Mouse (Mus musculus) G1E (cell line): ENCODE data around the gene Pkn3. TPM values are rescaled to one million over a fixed set of nuclear protein-coding genes. Genes with fewer than 3 reads are reported as not detected.
A peak's percentile ranks its signal among the peaks of the same experiment; 100 is the strongest.
"Not testable (repeated sequence)": the region's sequence is repeated elsewhere in the genome, so short reads cannot be mapped to it uniquely, and the experiment has no call there.

Experiments
- ATAC-seq: 2 replicates; pipeline ENCODE4 v1.8.0; 2016; ENCODE audit warnings: mild to moderate bottlenecking; ENCODE audit not compliant: insufficient number of reproducible peaks, poor library complexity, low FRiP score, severe bottlenecking; ENCODE audit errors: extremely low read depth
- DNase-seq: peaks from one replicate; pipeline ENCODE4 v3.0.0; 2012; ENCODE audit warnings: low spot score
- H3K27me3 ChIP-seq: 2 replicates; pipeline ENCODE4 v1.6.1; 2012; ENCODE audit warnings: mild to moderate bottlenecking, low read length, inconsistent platforms; ENCODE audit not compliant: insufficient read depth
- H3K36me3 ChIP-seq: replicated peaks from 2 replicates; pipeline ENCODE3; 2012; ENCODE audit warnings: mild to moderate bottlenecking, inconsistent platforms
- H3K4me1 ChIP-seq: 2 replicates; pipeline ENCODE4 v1.6.1; 2012; ENCODE audit warnings: low read depth, low read length, inconsistent platforms, mixed read lengths; ENCODE audit not compliant: insufficient read depth
- H3K4me3 ChIP-seq: 2 replicates; pipeline ENCODE4 v1.5.1; 2012; ENCODE audit warnings: low read depth, mild to moderate bottlenecking, inconsistent platforms, low read length, moderate library complexity, mixed read lengths
- H3K9me3 ChIP-seq: replicated peaks from 2 replicates; pipeline ENCODE4 v1.6.1; 2012; ENCODE audit warnings: inconsistent platforms
- CTCF ChIP-seq: IDR thresholded peaks from 2 replicates; pipeline ENCODE4 v1.5.1; 2012; ENCODE audit warnings: low read depth, low read length, inconsistent platforms, mixed read lengths
- GATA1 ChIP-seq: IDR thresholded peaks from 2 replicates; pipeline ENCODE4 v1.6.1; 2012; ENCODE audit warnings: borderline replicate concordance, low read length, inconsistent platforms, mixed read lengths
- GATA2 ChIP-seq: IDR thresholded peaks from 2 replicates; pipeline ENCODE4 v1.6.1; 2012; ENCODE audit warnings: low read depth, low read length, inconsistent platforms, borderline replicate concordance
- POLR2AphosphoS5 ChIP-seq: IDR thresholded peaks from 2 replicates; pipeline ENCODE4 v1.6.1; 2012; ENCODE audit warnings: low read depth, low read length, inconsistent platforms; ENCODE audit not compliant: insufficient replicate concordance
- TAL1 ChIP-seq: conservative IDR thresholded peaks from 2 replicates; pipeline ENCODE4 v1.6.1; 2012; ENCODE audit warnings: low read depth, low read length, inconsistent platforms, mixed read lengths
- polyA plus RNA-seq: library from polyadenylated mRNA; stranded (reverse); fragments of >175 nt; gene quantifications from 2 replicates; pipeline ENCODE4 v1.2.3, GENCODE M21; 2012
- total RNA-seq, 2 experiments: library from RNA; stranded (forward) in 1 of 2; stranded (reverse) in 1 of 2; fragments of 200-1000 nt in 1 of 2; fragments of >200 nt in 1 of 2; fragmentation: Nextera tagmentation in 1 of 2; gene quantifications; 2 replicates each; pipeline ENCODE4 v1.2.3; 2014 to 2017

The Pkn3 gene
- total and polyA plus RNA-seq, 3 experiments = 2.4 to 14.5 (median 4.5) TPM

DNA sequence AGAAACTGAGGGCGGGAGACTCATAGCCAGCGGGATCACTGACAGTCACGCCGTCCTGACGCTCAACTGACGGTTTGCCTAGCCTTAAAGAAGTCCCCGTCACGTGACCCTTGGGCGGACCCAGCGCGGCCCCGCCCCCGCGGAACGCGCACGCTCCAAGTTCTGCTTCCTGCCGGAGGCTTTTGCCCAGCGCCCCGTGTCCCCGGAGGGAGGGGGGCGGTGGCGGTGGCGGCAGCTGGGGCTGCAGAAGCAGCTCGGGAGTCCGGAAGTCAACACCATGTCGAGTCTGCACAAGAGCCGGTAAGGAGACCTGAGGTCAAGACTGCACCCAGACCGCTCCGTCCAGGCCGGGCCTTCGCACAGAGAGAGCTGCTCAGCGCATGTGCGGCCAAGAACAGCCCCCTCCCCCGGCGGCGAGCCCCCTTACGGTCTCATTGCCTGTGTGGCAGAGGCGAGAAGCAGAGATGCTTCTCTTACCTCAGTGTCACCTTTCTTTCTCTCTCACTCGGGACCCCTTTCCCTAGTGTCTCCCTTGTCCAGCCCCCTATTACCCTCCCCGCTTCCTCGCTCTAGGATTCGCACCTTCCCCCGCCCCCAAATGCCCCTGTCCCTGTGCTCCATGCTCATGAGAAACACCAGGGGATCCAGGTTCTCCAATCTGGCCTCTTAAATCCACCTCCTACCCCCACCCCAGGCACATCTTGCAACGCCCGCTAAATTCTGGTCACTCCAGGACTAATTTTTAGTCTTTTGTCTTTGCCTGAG lies 56.3 kb downstream of the Pkn3 start, which contains the start of gene Tbc1d13:
Gene Tbc1d13 (plus strand): TSS at position 134 of the 765 bp plus-strand sequence.
- Histone ChIP-seq H3K27me3 (no peaks in the 10 kb centered on the region), H3K36me3 (peaks cover 38% of the 10 kb centered on the region), H3K4me3 (peak within 1 kb of the TSS; percentile 98), H3K9me3 (peaks cover 5% of the 10 kb centered on the region), H3K4me1 (peaks cover 48% of the 10 kb centered on the region)
- peak; percentile 75 for ATAC-seq
- DNase-seq = peak; percentile 95
- no peak for TF ChIP-seq POLR2AphosphoS5
- no peak for TF ChIP-seq CTCF
- no peak for TF ChIP-seq GATA2
- no peak for TF ChIP-seq TAL1
- TF ChIP-seq GATA1 = no peak

- TF ChIP-seq POLR2AphosphoS5 (no peak), TAL1 (no peak), CTCF (no peak), GATA2 (no peak), GATA1 (no peak)
- Histone ChIP-seq H3K36me3 (peaks cover 42% of the 10 kb centered on the region), H3K27me3 (no peaks in the 10 kb centered on the region), H3K4me1 (peaks cover 48% of the 10 kb centered on the region), H3K4me3 (peak overlapping the region; percentile 98), H3K9me3 (peaks cover 5% of the 10 kb centered on the region)
- no peak for ATAC-seq
- DNase-seq = no peak
Measured at GRCm38 (mm10) chr2:30134378-30134711, 56.9 kb downstream of the Pkn3 start.

DNA sequence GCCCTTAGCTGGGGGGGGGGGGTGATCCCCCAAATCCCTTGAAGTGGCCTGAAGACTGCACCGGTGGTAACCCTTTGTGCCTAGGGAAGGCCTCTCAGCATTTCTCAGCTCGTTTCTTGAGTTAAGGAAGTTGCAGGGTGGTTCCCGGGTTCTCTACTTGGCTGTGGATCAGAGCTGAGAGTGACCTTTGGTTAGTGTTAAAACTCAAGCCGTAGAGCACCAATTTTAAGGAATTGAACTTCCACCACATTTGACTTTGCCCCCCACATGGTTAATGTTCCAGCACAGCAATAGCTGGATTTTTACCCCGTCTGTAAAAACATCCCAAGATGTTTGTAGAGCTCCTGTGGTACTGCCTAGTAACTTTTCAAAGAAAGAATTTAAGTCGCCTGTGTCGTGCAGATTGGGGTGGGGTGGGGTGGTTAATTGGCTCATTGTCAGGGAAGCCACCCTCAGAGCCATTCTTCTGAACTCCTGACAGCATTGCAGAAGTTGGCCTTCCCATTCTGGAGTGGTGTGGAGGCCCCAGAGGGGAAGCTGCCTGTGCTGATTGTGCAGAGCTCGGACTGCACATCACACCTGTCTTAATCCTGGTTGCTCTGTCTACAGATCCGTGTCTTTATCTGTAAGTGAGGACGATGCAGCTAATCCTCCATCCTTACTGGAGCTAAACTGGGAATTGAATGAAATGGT lies 57.6 kb downstream of the Pkn3 start:
- no peak for TF ChIP-seq GATA1
- no peak for TF ChIP-seq CTCF
- TF ChIP-seq TAL1 = no peak
- no peak for TF ChIP-seq POLR2AphosphoS5
- no peak for TF ChIP-seq GATA2
- Histone ChIP-seq H3K4me1 (peaks cover 48% of the 10 kb centered on the region), H3K36me3 (peaks cover 46% of the 10 kb centered on the region), H3K4me3 (peak overlapping the region; percentile 98; the same call in 1 of the 2 replicates), H3K27me3 (no peaks in the 10 kb centered on the region), H3K9me3 (peaks cover 3% of the 10 kb centered on the region)
- ATAC-seq = no peak
- DNase-seq = no peak

- DNase-seq = no peak
- no peaks in the 10 kb centered on the region; the same call in 1 of the 2 replicates for H3K9me3 ChIP-seq
- H3K36me3 ChIP-seq = peaks cover 60% of the 10 kb centered on the region
- H3K4me3 ChIP-seq = no peak overlapping the region; the same call in 1 of the 2 replicates
- H3K27me3 ChIP-seq = no peaks in the 10 kb centered on the region
- ATAC-seq = no peak
- H3K4me1 ChIP-seq = peaks cover 48% of the 10 kb centered on the region
- TF ChIP-seq TAL1 = no peak
- TF ChIP-seq GATA1 = no peak
- no peak for TF ChIP-seq CTCF
- TF ChIP-seq POLR2AphosphoS5 = no peak
- no peak for TF ChIP-seq GATA2
Measured at GRCm38 (mm10) chr2:30136458-30136857, 59.0 kb downstream of the Pkn3 start.

DNA sequence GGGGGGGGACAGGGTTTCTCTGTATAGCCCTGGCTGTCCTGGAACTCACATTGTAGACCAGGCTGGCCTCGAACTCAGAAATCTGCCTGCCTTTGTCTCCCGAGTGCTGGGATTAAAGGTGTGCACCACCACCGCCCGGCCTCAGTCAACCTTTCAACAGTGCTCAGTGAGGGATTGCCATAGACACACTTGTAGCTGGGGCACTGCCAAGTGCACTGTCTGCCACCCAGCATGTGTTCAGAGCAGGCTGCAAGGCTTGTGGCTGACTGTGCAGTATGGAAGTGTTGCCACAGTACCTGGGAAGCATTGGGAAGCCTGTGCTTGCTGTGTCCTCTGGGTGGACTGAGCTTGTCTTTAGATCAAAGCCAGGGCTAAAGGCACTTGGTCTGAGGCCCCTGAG lies 62.5 kb downstream of the Pkn3 start:
- H3K4me3 ChIP-seq, H3K27me3 ChIP-seq, H3K9me3 ChIP-seq, ATAC-seq, DNase-seq: not testable (repeated sequence)
- Histone ChIP-seq H3K36me3 (peaks cover 95% of the 10 kb centered on the region), H3K4me1 (peaks cover 25% of the 10 kb centered on the region)

Other genes starting within 250 kb of the Pkn3 start
- gene Cercam, start 208.5 kb upstream of the Pkn3 start, total RNA-seq (2014; fragmentation: Nextera tagmentation) = 22.2 and 23.6 TPM in 2 replicates
- 2.9 and 5.1 TPM in 2 replicates for gene Cercam, start 208.5 kb upstream of the Pkn3 start, total RNA-seq (2017)
- 17.6 and 21.1 TPM in 2 replicates for gene Cercam, start 208.5 kb upstream of the Pkn3 start, polyA plus RNA-seq
- 72.5 and 158 TPM in 2 replicates for gene Odf2, start 188.5 kb upstream of the Pkn3 start, total RNA-seq (2014; fragmentation: Nextera tagmentation)
- 64.6 and 70.9 TPM in 2 replicates for gene Odf2, start 188.5 kb upstream of the Pkn3 start, total RNA-seq (2017)
- 16.0 and 24.1 TPM in 2 replicates for gene Odf2, start 188.5 kb upstream of the Pkn3 start, polyA plus RNA-seq
- 42.1 and 52.2 TPM in 2 replicates for gene Gle1, start 142.3 kb upstream of the Pkn3 start, total RNA-seq (2014; fragmentation: Nextera tagmentation)
- 57.2 and 61.6 TPM in 2 replicates for gene Gle1, start 142.3 kb upstream of the Pkn3 start, total RNA-seq (2017)
- 42.5 and 62.3 TPM in 2 replicates for gene Gle1, start 142.3 kb upstream of the Pkn3 start, polyA plus RNA-seq
- 25.6 and 25.7 TPM in 2 replicates for gene Sptan1, start 112.1 kb upstream of the Pkn3 start, total RNA-seq (2014; fragmentation: Nextera tagmentation)
- gene Sptan1, start 112.1 kb upstream of the Pkn3 start, total RNA-seq (2017) = 49.4 and 53.2 TPM in 2 replicates
- gene Sptan1, start 112.1 kb upstream of the Pkn3 start, polyA plus RNA-seq = 8.8 and 9.3 TPM in 2 replicates
- 15.1 and 17.9 TPM in 2 replicates for gene Wdr34, start 28.8 kb upstream of the Pkn3 start, total RNA-seq (2014; fragmentation: Nextera tagmentation)
- gene Wdr34, start 28.8 kb upstream of the Pkn3 start, total RNA-seq (2017) = 9.6 and 13.5 TPM in 2 replicates
- 35.5 and 38.4 TPM in 2 replicates for gene Wdr34, start 28.8 kb upstream of the Pkn3 start, polyA plus RNA-seq
- gene Set, start 20.3 kb upstream of the Pkn3 start, total RNA-seq (2014; fragmentation: Nextera tagmentation) = 751 and 948 TPM in 2 replicates
- gene Set, start 20.3 kb upstream of the Pkn3 start, total RNA-seq (2017) = 667 and 849 TPM in 2 replicates
- 806 and 885 TPM in 2 replicates for gene Set, start 20.3 kb upstream of the Pkn3 start, polyA plus RNA-seq
- gene Zdhhc12, start 16.0 kb downstream of the Pkn3 start, total RNA-seq (2014; fragmentation: Nextera tagmentation) = 25.4 and 29.4 TPM in 2 replicates
- 9.5 and 10.3 TPM in 2 replicates for gene Zdhhc12, start 16.0 kb downstream of the Pkn3 start, total RNA-seq (2017)
- 31.0 and 31.4 TPM in 2 replicates for gene Zdhhc12, start 16.0 kb downstream of the Pkn3 start, polyA plus RNA-seq
- 25.1 and 25.8 TPM in 2 replicates for gene Zer1, start 46.9 kb downstream of the Pkn3 start, total RNA-seq (2014; fragmentation: Nextera tagmentation)
- gene Zer1, start 46.9 kb downstream of the Pkn3 start, total RNA-seq (2017) = 9.7 and 10.4 TPM in 2 replicates
- gene Zer1, start 46.9 kb downstream of the Pkn3 start, polyA plus RNA-seq = 13.2 and 18.9 TPM in 2 replicates
- 30.2 and 38.6 TPM in 2 replicates for gene Tbc1d13, start 56.1 kb downstream of the Pkn3 start, total RNA-seq (2014; fragmentation: Nextera tagmentation)
- 38.0 and 38.5 TPM in 2 replicates for gene Tbc1d13, start 56.1 kb downstream of the Pkn3 start, total RNA-seq (2017)
- gene Tbc1d13, start 56.1 kb downstream of the Pkn3 start, polyA plus RNA-seq = 24.5 and 25.2 TPM in 2 replicates
- gene Endog, start 93.8 kb downstream of the Pkn3 start, total RNA-seq (2014; fragmentation: Nextera tagmentation) = 1.1 and 2.4 TPM in 2 replicates
- 7.8 and 8.3 TPM in 2 replicates for gene Endog, start 93.8 kb downstream of the Pkn3 start, total RNA-seq (2017)
- 36.0 and 43.2 TPM in 2 replicates for gene Endog, start 93.8 kb downstream of the Pkn3 start, polyA plus RNA-seq
- gene Spout1, start 100.8 kb downstream of the Pkn3 start, total RNA-seq (2014; fragmentation: Nextera tagmentation) = 20.3 and 24.2 TPM in 2 replicates
- gene Spout1, start 100.8 kb downstream of the Pkn3 start, total RNA-seq (2017) = 24.6 and 27.0 TPM in 2 replicates
- gene Spout1, start 100.8 kb downstream of the Pkn3 start, polyA plus RNA-seq = 51.3 and 57.0 TPM in 2 replicates
- 10.6 and 12.3 TPM in 2 replicates for gene Kyat1, start 128.2 kb downstream of the Pkn3 start, total RNA-seq (2014; fragmentation: Nextera tagmentation)
- gene Kyat1, start 128.2 kb downstream of the Pkn3 start, total RNA-seq (2017) = 10.0 and 12.3 TPM in 2 replicates
- 4.7 and 13.7 TPM in 2 replicates for gene Kyat1, start 128.2 kb downstream of the Pkn3 start, polyA plus RNA-seq
- 21.7 and 22.4 TPM in 2 replicates for gene Lrrc8a, start 160.0 kb downstream of the Pkn3 start, total RNA-seq (2014; fragmentation: Nextera tagmentation)
- gene Lrrc8a, start 160.0 kb downstream of the Pkn3 start, total RNA-seq (2017) = 6.7 and 7.4 TPM in 2 replicates
- gene Lrrc8a, start 160.0 kb downstream of the Pkn3 start, polyA plus RNA-seq = 3.3 and 5.0 TPM in 2 replicates
- gene Gm28035, start 162.9 kb downstream of the Pkn3 start, total RNA-seq (2014; fragmentation: Nextera tagmentation) = 1.8 and 2.6 TPM in 2 replicates
- gene Gm28035, start 162.9 kb downstream of the Pkn3 start, total RNA-seq (2017) = 0.12 TPM in 1 of 2 replicates, not detected in the other
- 3.3 and 4.2 TPM in 2 replicates for gene Gm28035, start 162.9 kb downstream of the Pkn3 start, polyA plus RNA-seq
- 24.6 and 27.5 TPM in 2 replicates for gene Phyhd1, start 188.5 kb downstream of the Pkn3 start, total RNA-seq (2014; fragmentation: Nextera tagmentation)
- 0.66 and 0.93 TPM in 2 replicates for gene Phyhd1, start 188.5 kb downstream of the Pkn3 start, total RNA-seq (2017)
- 1.4 and 1.8 TPM in 2 replicates for gene Phyhd1, start 188.5 kb downstream of the Pkn3 start, polyA plus RNA-seq
- not detected in 2 replicates for gene Gm28038, start 203.4 kb downstream of the Pkn3 start, total RNA-seq (2014; fragmentation: Nextera tagmentation)
- not detected in 2 replicates for gene Gm28038, start 203.4 kb downstream of the Pkn3 start, total RNA-seq (2017)
- not detected in 2 replicates for gene Gm28038, start 203.4 kb downstream of the Pkn3 start, polyA plus RNA-seq
- 5.0 TPM in 2 replicates for gene Dolk, start 208.7 kb downstream of the Pkn3 start, total RNA-seq (2014; fragmentation: Nextera tagmentation)
- 16.1 and 16.9 TPM in 2 replicates for gene Dolk, start 208.7 kb downstream of the Pkn3 start, total RNA-seq (2017)
- 6.1 and 7.2 TPM in 2 replicates for gene Dolk, start 208.7 kb downstream of the Pkn3 start, polyA plus RNA-seq
- 62.8 and 77.7 TPM in 2 replicates for gene Nup188, start 208.7 kb downstream of the Pkn3 start, total RNA-seq (2014; fragmentation: Nextera tagmentation)
- gene Nup188, start 208.7 kb downstream of the Pkn3 start, total RNA-seq (2017) = 22.1 and 24.4 TPM in 2 replicates
- gene Nup188, start 208.7 kb downstream of the Pkn3 start, polyA plus RNA-seq = 89.5 and 106 TPM in 2 replicates